13 mouse cellular contexts compared by ENCODE assay signal in genomic region chr4:123404056-123404455, GRCm38 (mm10).
DNase-seq lines count a peak whose midpoint lies in the region; ATAC-seq lines count a peak whose summit lies in the region.
"Had no signal": no experiment of that assay in that cellular context is flagged by ENCODE, and none has a peak within 500 bp of the region (broad histone marks: within the 10 kb centered on the region; RNA-seq: fewer than 3 reads in every experiment).

No protein-coding gene starts in this region.

- 0 out of 2 replicates have a peak overlapping the region, but pooled peaks have one; percentile 0 for H3K4me2 ChIP-seq in limb, embryonic 12.5 days
- peak overlapping the region; percentile 28 for H3K4me2 ChIP-seq in limb, embryonic 13.5 days (replicated peaks)
- H3K4me2 ChIP-seq: embryonic facial prominence, embryonic 15.5 days had no signal

- peaks cover 57% of the 10 kb centered on the region for H3K4me1 ChIP-seq in limb, embryonic 12.5 days (replicated peaks)
- H3K4me1 ChIP-seq in limb, embryonic 10.5 days, result peaks cover 57% of the 10 kb centered on the region
- peaks cover 66% of the 10 kb centered on the region for H3K4me1 ChIP-seq in limb, embryonic 13.5 days

- H3K9ac ChIP-seq in limb, embryonic 12.5 days (replicated peaks), result no peak overlapping the region
- no peak overlapping the region for H3K9ac ChIP-seq in limb, embryonic 13.5 days
- H3K9ac ChIP-seq: embryonic facial prominence, embryonic 15.5 days; liver, embryonic 14.5 days had no signal

- H3K4me3 ChIP-seq in limb, embryonic 12.5 days (replicated peaks), result no peak overlapping the region
- H3K4me3 ChIP-seq in limb, embryonic 10.5 days, result no peak overlapping the region
- no peak overlapping the region for H3K4me3 ChIP-seq in limb, embryonic 13.5 days
- H3K4me3 ChIP-seq: embryonic facial prominence, embryonic 15.5 days had no signal

- intact Hi-C loops in gastrocnemius, postnatal 14 days (cut with DNase I; ENCODE audit: low total_unique reads), result no loop called here

- WGBS in limb, embryonic 12.5 days, result 55% methylated on average over 1 of the region's 1 CpGs
- 95% methylated on average over 1 of the region's 1 CpGs for WGBS in limb, embryonic 10.5 days
- WGBS in limb, embryonic 13.5 days, result 49% methylated on average over 1 of the region's 1 CpGs

- no peak for ATAC-seq in limb, embryonic 12.5 days (ENCODE audit: insufficient number of reproducible peaks, insufficient read depth, low FRiP score, low TSS enrichment, low read depth)
- no peak for ATAC-seq in limb, embryonic 13.5 days (ENCODE audit: low FRiP score, low read depth)

- H3K36me3 ChIP-seq in limb, embryonic 12.5 days, result peaks cover 44% of the 10 kb centered on the region
- peaks cover 80% of the 10 kb centered on the region for H3K36me3 ChIP-seq in limb, embryonic 10.5 days
- peaks cover 41% of the 10 kb centered on the region for H3K36me3 ChIP-seq in limb, embryonic 13.5 days

- no peaks in the 10 kb centered on the region for H3K9me3 ChIP-seq in limb, embryonic 12.5 days
- no peaks in the 10 kb centered on the region for H3K9me3 ChIP-seq in limb, embryonic 10.5 days (replicated peaks)
- no peaks in the 10 kb centered on the region for H3K9me3 ChIP-seq in limb, embryonic 13.5 days
- H3K9me3 ChIP-seq: embryonic facial prominence, embryonic 15.5 days had no signal

- DNase-seq in gastrocnemius, postnatal 14 days, result peak; percentile 7
- DNase-seq in gastrocnemius, postnatal 10 days, result no peak
- DNase-seq in limb, embryonic 10.5 days (ENCODE audit: low spot score), result no peak
- DNase-seq in brain, adult 2 months (ENCODE audit: low read depth, low spot score), result peak; percentile 58
- no peak for DNase-seq in spleen, postnatal 4 days (ENCODE audit: low spot score in 2 of 2)
- DNase-seq: cerebellum, adult 11 months; kidney, adult 18-20 months; layer of hippocampus, postnatal 36 days; thymus, postnatal 14 days had no signal

- no peaks in the 10 kb centered on the region for H3K27me3 ChIP-seq in limb, embryonic 12.5 days
- no peaks in the 10 kb centered on the region for H3K27me3 ChIP-seq in limb, embryonic 10.5 days (ENCODE audit: low read depth, poor library complexity, severe bottlenecking)
- H3K27me3 ChIP-seq in limb, embryonic 13.5 days, result no peaks in the 10 kb centered on the region
- H3K27me3 ChIP-seq: embryonic facial prominence, embryonic 15.5 days had no signal

- no peak overlapping the region for H3K27ac ChIP-seq in limb, embryonic 12.5 days
- H3K27ac ChIP-seq in limb, embryonic 10.5 days, result no peak overlapping the region
- no peak overlapping the region for H3K27ac ChIP-seq in limb, embryonic 13.5 days
- H3K27ac ChIP-seq: embryonic facial prominence, embryonic 15.5 days; liver, embryonic 14.5 days had no signal

Comparison
In these comparisons a context has a peak if more than half of its experiments do, and no peak if none do; other contexts are left out.
1. DNase-seq: peak in gastrocnemius, postnatal 14 days (single experiment) and brain, adult 2 months (single experiment); none in gastrocnemius, postnatal 10 days (single experiment), limb, embryonic 10.5 days (single experiment) and spleen, postnatal 4 days (0 of 2).